Mouse (Mus musculus) ES-CJ7 (cell line): ENCODE results near the gene Atf7.

Experiments
- DNase-seq: peaks from one replicate; pipeline ENCODE4 v3.0.0; 2011; ENCODE audit warnings: low read depth, low spot score

Gene Atf7

DNA sequence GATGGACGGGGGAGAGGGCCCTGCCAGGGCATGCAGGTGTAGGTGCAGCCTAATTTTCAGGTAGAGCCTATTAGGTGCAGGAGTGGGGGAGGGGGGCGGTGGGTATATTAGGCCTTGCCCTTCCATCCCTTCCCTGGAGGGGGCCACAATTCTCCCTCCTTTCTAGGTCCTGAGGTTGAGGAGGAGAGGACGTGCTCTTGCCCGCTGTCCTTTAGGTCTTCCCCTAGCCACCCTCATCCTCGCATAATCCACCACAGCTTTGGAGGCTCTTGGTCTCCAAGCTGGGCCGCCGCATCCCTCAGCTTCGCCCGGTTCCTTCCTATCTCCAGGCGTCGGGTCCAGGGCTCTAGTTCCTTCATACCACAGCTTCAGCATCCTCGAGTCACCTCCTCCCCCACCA lies 109.0 kb downstream of the Atf7 start:
- peak; percentile 58 for DNase-seq

DNA sequence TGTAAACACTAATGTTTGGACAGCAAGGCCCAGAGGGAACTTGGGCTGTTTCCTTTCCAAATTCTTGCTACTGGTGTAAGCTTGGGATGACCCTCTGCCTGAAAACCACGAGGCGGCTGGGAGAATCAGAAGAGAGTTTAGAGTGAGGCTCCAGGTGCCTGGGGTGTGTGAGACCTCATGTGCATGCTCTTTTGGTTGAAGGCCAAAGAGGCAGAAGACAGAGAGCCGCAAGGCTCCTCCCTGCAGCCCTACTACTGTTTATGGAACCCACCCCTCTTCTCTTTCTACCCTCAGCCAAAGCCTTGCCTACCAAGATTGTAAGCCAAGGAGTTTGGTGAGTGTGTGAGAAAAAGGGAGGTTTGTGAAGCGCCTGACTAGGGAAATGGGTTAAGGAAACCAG lies 109.5 kb downstream of the Atf7 start:
- DNase-seq: no peak

GRCm38 (mm10) chr15:102515261-102515660 lies 110.0 kb downstream of the Atf7 start:
- DNase-seq: no peak

DNA sequence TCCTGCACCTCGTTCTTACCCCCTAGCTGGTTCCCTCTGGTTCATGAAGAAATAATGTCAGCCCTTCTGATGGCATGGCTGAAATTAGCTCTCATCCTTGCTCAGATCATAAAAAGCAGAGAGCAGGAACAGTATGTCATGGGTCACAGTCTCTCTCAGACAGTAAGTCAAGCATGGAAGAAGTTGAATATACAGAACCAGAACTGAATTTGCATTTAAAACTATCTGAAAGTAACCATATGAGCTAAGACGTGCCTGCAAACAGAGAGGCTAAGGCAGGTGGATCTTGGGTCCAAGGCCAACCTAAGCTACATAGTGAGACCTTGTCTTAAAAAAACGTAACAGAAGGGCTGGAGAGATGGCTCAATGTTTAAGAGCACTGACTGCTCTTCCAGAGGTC lies 112.3 kb downstream of the Atf7 start:
- DNase-seq: no peak

GRCm38 (mm10) chr15:102512471-102512870 lies 112.8 kb downstream of the Atf7 start:
- no peak for DNase-seq

DNA sequence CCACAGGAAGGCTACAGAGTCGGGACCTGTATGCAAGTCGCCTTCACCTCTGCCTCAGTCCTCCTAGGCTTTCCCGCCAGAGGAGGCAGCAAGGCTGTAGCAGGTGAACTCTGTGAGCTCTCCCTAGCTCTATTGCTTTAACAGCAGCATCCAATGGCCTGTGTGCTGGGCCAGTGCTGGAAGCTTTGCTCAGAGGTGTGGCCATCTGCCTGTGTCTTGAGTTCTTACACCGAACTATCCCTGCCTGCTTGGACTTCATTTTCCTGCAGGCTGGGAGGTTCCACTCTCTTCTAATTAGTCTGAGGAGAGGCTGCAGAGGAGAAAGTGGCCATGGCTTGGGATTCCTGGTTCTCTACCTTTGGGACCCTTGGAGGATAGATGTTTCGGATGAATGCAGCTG lies 113.3 kb downstream of the Atf7 start:
- no peak for DNase-seq

GRCm38 (mm10) chr15:102511285-102511833 lies 113.9 kb downstream of the Atf7 start:
- no peak for DNase-seq

GRCm38 (mm10) chr15:102510590-102511284 lies 114.5 kb downstream of the Atf7 start:
- peak; percentile 98 for DNase-seq

DNA sequence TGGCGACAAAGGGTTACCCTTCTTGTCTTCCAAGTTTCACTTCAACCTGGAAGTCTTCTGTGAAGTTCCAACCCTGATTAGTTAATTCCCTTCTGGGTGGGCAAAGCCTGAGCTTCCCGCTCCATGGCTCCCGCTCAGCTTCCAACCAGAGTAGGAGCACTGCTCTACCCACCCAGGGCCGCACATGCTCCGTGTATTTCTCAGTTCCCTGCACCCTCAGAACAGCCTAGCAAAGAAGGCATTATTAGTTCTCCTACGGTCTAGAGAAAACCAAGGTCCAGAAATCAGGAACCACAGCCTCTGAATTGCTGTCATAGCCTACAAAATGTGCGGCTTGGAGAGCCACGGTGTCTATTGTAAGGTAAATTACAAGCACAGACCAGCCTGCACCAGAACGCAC lies 115.2 kb downstream of the Atf7 start:
- no peak for DNase-seq

DNA sequence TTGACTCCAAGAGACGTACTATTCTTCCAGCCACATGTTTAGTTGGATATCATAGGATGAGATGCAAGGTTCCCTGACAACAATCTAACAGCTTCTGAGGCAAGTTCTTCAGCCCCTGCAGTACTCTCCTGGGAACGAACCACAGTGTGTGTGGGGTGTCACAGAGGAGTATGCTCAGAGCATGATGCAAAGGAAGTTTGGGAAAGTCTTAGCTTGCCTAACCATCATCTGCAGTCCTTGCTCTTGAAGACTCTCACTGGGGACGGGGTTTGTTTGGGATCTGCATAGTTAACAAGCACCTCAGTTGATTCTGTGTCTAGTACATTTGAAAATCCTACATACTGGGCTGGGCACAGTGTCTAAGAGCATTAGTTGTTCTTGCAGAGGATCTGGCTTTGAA lies 116.9 kb downstream of the Atf7 start:
- no peak for DNase-seq

GRCm38 (mm10) chr15:102507561-102507960 lies 117.7 kb downstream of the Atf7 start:
- no peak for DNase-seq

DNA sequence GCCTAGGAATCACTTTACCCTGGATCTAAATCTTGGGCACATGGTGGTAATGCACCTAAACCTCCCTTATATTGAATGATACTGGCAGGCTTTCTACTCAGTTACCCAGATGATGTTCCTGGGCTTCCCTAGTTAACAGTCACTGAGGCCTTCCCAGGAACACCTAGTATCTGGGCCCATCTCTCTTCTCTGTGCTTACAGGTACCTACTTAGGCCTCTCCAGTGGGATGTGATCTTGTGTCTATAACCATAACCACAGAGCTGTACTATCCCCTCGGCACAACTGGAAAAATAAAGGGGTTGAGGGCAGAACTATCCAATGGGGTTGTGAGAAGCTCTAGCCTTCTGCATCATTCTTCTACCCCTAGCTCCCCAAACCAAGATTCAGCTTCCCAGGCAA lies 118.4 kb downstream of the Atf7 start:
- no peak for DNase-seq

DNA sequence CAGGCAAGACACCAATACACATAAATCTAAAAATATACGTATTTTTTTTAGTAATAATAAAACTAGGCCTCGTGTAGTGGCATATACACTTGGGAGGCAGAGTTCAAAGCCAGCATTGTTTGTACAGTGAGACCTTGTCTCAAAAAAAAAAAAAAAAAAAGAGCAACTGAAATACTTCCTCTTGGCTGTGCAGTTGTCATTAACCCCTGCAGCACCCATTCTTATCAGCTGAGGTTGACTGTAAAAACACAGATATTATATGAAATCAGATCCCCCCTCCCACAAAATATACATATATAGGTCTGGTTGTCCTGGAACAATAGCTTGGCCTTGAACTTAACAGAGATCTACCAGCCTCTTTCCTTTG lies 118.8 kb downstream of the Atf7 start:
- DNase-seq: no peak

- DNase-seq: no peak
Observed at GRCm38 (mm10) chr15:102505770-102506463, 119.3 kb downstream of the Atf7 start.

GRCm38 (mm10) chr15:102505073-102505769 lies 120.0 kb downstream of the Atf7 start:
- no peak for DNase-seq

- DNase-seq: no peak
Observed at GRCm38 (mm10) chr15:102503924-102504782, 121.1 kb downstream of the Atf7 start.

DNA sequence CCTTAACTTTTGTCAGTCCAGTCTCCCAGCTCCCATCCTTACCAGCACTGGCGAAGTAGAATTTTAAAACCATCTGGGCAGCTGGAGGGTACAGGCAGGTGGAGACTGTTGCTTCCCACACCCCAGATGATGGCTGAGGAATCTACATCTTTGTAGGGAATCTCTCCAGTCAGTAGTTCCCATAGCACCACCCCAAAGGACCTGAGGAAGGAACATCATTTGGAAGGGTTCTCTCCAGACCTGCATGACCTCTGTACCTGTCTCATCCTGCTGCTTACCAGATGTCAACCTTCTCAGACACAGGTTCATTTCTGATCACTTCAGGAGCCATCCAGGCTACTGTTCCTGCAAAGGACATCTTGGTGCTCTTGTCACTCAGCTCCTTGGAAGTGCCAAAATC lies 121.8 kb downstream of the Atf7 start, which contains the start of gene Gm10337:
Gm10337 (plus strand) TSS at position 276 of the 400 bp plus-strand sequence.
- DNase-seq: no peak

GRCm38 (mm10) chr15:102502254-102502840 lies 122.9 kb downstream of the Atf7 start:
- DNase-seq: no peak

- no peak for DNase-seq
Observed at GRCm38 (mm10) chr15:102501084-102501814, 124.0 kb downstream of the Atf7 start.

DNA sequence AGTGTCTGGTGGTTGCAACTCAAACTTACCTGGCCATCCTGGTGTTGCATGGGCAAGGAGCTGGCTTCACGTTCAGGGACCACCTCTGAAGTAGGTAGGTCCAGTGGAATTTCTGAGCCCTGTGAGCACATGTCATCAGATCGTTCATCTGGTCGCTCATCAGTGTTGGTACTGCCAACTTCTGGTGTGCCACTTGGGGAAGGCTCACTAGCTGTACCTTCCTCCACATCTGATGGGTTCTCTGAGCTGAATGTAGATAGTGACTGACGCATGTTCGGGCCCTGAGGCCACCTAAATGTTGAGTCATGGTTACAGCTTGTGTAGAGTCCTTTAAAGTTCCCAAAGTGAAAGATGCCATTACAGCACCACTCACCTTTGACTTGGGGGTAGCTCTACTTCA lies 124.8 kb downstream of the Atf7 start:
- no peak for DNase-seq
